Comparison of ENCODE assay signal across 9 mouse cellular contexts in genomic region chr12:52010630-52010961, GRCm38 (mm10). TPM values are rescaled to one million over a fixed set of nuclear protein-coding genes. Genes with fewer than 3 reads are reported as not detected.
DNase-seq lines count a peak whose midpoint lies in the region; ATAC-seq lines count a peak whose summit lies in the region.
"Had no signal": no experiment of that assay in that cellular context is flagged by ENCODE, and none has a peak within 500 bp of the region (broad histone marks: within the 10 kb centered on the region; RNA-seq: fewer than 3 reads in every experiment).

No protein-coding gene starts in this region.

- H3K9ac ChIP-seq in heart, embryonic 12.5 days, result no peak overlapping the region

- H3K9me3 ChIP-seq in heart, embryonic 12.5 days (replicated peaks), result no peaks in the 10 kb centered on the region

- DNase-seq in heart, adult 18-20 months, result peak; percentile 22 to 51
- peak; percentile 34 for DNase-seq in CD4-positive helper T cell, adult 2 months (ENCODE audit: low read depth, low spot score)
- DNase-seq in embryo, embryonic 10 days (ENCODE audit: low spot score), result peak; percentile 74
- peak; percentile 47 for DNase-seq in lung, postnatal 36 days
- no peak for DNase-seq in layer of hippocampus, postnatal 10 days (ENCODE audit: low spot score in 2 of 2)
- no peak for DNase-seq in layer of hippocampus, adult 9-10 months (ENCODE audit: low spot score)
- DNase-seq in adrenal gland, postnatal 14 days, result no peak

- no peak overlapping the region for H3K27ac ChIP-seq in heart, embryonic 12.5 days (ENCODE audit: poor library complexity, severe bottlenecking)

- H3K4me2 ChIP-seq in heart, embryonic 12.5 days, result no peak overlapping the region

- no peaks in the 10 kb centered on the region for H3K27me3 ChIP-seq in heart, embryonic 12.5 days (replicated peaks)

- WGBS in heart, embryonic 12.5 days, result 73% methylated on average over 2 of the region's 2 CpGs

- H3K4me3 ChIP-seq in heart, embryonic 12.5 days, result no peak overlapping the region

- no peak for ATAC-seq in heart, embryonic 12.5 days (ENCODE audit: insufficient number of reproducible peaks, low FRiP score)

- H3K4me1 ChIP-seq in heart, embryonic 12.5 days (replicated peaks), result no peaks in the 10 kb centered on the region

- H3K36me3 ChIP-seq in heart, embryonic 12.5 days, result no peaks in the 10 kb centered on the region

RNA-seq across cellular contexts. Expression of gene Dtd2, which starts 4.3 kb away (rescaled TPM):
- 1 to 10 TPM; 5.8 to 6.7 TPM for total RNA-seq in heart, adult 18-20 months (2021)
- 15.8 and 16.7 TPM in 2 replicates for polyA plus RNA-seq in heart, embryonic 12.5 days (2016; fragmentation: Nextera tagmentation; extraction: Ambion mirVana)
- 10 to 100 TPM; 10.5 to 13.3 TPM for total RNA-seq in layer of hippocampus, postnatal 10 days (2021)
- 16.5 and 18.4 TPM in 2 replicates for total RNA-seq in adrenal gland, postnatal 14 days (2021)

RNA-seq across cellular contexts. Expression of gene Gpr33, which starts 17.3 kb away (rescaled TPM):
- total RNA-seq in heart, adult 18-20 months (2021), result not detected
- polyA plus RNA-seq in heart, embryonic 12.5 days (2016; fragmentation: Nextera tagmentation; extraction: Ambion mirVana), result not detected in 2 replicates
- not detected for total RNA-seq in layer of hippocampus, postnatal 10 days (2021)
- not detected in 2 replicates for total RNA-seq in adrenal gland, postnatal 14 days (2021)
- polyA plus RNA-seq: heart, embryonic 16.5 days had no signal

RNA-seq across cellular contexts. Expression of gene Heatr5a, which starts 39.5 kb away (rescaled TPM):
- 10 to 100 TPM; 20.7 to 21.0 TPM for total RNA-seq in heart, adult 18-20 months (2021)
- 13.3 and 15.5 TPM in 2 replicates for polyA plus RNA-seq in heart, embryonic 12.5 days (2016; fragmentation: Nextera tagmentation; extraction: Ambion mirVana)
- 1 to 10 TPM; 8.9 to 9.8 TPM for total RNA-seq in layer of hippocampus, postnatal 10 days (2021)
- total RNA-seq in adrenal gland, postnatal 14 days (2021), result 16.7 and 18.0 TPM in 2 replicates

Comparison
In these comparisons a context has a peak if more than half of its experiments do, and no peak if none do; other contexts are left out.
1. DNase-seq: peak in heart, adult 18-20 months (2 of 2), CD4-positive helper T cell, adult 2 months (single experiment), embryo, embryonic 10 days (single experiment) and lung, postnatal 36 days (single experiment); none in layer of hippocampus, postnatal 10 days (0 of 2), layer of hippocampus, adult 9-10 months (single experiment) and adrenal gland, postnatal 14 days (single experiment).